Mouse (Mus musculus) heart, postnatal 10 days (tissue): ENCODE measurements around the gene Nav1. TPM values are rescaled to one million over a fixed set of nuclear protein-coding genes. Genes with fewer than 3 reads are reported as not detected.

Experiments
- DNase-seq, 2 experiments: peaks; one replicate each; pipeline ENCODE4 v3.0.0; 2021
- intact Hi-C: fragments of 180-260 bp; cut with DNase I; formaldehyde crosslinking; loops from one replicate; pipeline ENCODE4 v1.15.1; 2025
- total RNA-seq, 2 experiments: library from RNA; stranded (reverse); gene quantifications; 2 replicates each; pipeline ENCODE4 v1.2.3; 2021

Nav1 gene
- 10 to 100 TPM; 34.3 to 42.8 TPM for total RNA-seq

GRCm38 (mm10) chr1:135607019-135607418 is at the start of gene Nav1:
Nav1 (minus strand) TSS chr1:135607295.
- intact Hi-C loops = no loop called here
- DNase-seq = no peak

DNA sequence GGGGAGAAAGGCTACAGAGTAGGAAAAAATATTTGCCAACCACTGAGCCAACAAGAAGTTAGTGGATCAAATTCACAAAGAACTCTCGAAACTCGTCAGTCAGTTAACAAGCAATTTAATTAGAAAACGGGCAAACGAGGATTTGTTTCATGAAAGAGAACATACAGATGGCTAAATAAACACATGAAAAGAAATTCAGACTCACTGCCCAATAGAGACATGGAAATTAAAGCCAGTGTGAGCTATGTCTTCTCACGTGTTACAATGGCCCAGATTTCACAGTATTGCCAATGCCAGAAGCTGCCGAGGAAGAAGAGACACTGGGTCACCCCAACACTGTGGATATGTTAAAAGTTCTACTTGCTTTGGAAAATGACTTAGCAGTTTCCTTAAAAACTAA is 46.8 kb upstream of the Nav1 start:
- DNase-seq = no peak
- intact Hi-C loops = no loop called here

- no peak for DNase-seq
- intact Hi-C loops = no loop called here
Measured at GRCm38 (mm10) chr1:135645459-135646195, 38.5 kb upstream of the Nav1 start.

GRCm38 (mm10) chr1:135644110-135644509 is 37.0 kb upstream of the Nav1 start:
- peak; percentile 64 to 65 for DNase-seq
- intact Hi-C loops = no loop called here

- intact Hi-C loops = no loop called here
- DNase-seq = no peak
Measured at GRCm38 (mm10) chr1:135643691-135644090, 36.6 kb upstream of the Nav1 start.

DNA sequence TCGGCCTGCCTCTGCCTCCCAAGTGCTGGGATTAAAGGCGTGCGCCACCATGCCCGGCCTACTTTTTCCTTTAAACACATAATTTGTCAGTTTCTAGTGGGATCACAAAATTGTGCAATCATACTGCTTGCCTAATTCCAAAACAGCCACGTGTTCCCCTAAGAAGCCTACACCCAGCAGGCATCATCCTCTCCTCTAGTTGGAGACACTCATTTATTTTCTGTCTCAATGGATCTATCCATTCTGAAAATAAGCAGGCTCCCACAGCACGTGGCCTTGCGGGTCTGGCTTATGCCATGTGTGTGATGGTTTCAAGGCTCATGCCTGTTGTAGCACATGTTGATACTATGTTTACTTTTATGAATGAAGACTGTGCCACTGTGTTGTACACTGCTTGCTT is 32.8 kb upstream of the Nav1 start:
- intact Hi-C loops = loop anchor here (2.0 kb wide), 1 partner anchor 17 kb away; no protein-coding TSS in a partner anchor
- DNase-seq = no peak

GRCm38 (mm10) chr1:135639093-135639492 is 32.0 kb upstream of the Nav1 start:
- intact Hi-C loops = loop anchor here (2.0 kb wide), 1 partner anchor 18 kb away; no protein-coding TSS in a partner anchor
- DNase-seq = no peak

- DNase-seq = no peak
- intact Hi-C loops = loop anchor here (2.0 kb wide), 1 partner anchor 19 kb away; no protein-coding TSS in a partner anchor
Measured at GRCm38 (mm10) chr1:135637574-135638008, 30.5 kb upstream of the Nav1 start.

GRCm38 (mm10) chr1:135636111-135636511 is 29.0 kb upstream of the Nav1 start:
- DNase-seq = no peak
- intact Hi-C loops = no loop called here

DNA sequence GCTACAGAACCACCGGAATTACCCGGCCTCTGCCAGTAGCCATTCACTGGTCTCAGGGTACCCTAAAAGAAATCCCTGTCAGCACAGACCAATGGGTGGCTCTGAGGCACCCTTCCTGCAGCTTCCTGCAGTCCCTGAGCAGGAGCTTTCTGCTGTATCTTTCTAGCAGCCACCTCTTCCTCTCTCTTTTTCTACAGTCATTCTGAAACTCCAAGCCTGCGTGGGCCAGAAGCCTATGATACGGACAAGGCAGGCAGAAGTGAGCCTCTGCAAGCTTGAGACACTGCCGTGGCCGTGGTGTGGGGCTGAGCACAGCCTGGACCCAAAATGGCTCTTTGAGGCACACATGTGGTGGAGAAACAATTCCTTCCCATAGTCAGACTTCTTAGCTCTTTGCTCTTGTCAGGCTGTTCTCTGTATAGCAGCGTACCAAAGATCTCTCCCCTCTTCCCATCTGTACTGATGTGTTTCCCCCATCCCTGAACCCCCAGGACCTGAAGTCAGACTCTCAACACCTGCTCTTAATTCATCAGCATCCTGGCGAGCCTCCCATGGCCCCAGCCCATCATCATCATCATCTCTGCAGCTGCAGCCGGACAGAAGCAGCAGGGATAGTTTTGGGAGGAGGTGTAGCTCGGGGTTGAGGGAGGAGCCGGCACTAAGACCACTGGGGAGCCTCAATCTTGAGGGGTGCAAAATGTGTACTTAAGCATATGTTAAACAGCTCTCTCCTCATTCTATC is 28.4 kb upstream of the Nav1 start:
- intact Hi-C loops = no loop called here
- DNase-seq = no peak

DNA sequence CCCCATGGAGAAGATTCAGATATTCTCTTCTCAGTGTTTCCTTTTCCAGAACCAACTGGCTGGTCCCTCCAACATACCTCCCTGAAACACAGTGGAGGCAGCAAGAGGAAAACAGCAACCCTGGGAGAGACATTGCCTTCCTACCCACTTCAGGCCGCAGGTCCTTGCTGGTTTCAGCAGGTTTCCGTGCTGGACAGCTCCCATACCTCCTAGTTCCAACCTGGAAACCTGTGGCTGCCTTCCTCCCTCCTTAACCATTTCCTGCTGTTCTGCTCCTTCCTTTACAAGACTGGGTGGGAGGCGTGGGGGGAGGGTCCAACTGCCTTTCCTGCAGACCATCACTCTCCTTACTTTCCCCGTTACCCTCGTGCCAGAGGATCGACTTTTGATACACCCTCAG is 27.7 kb upstream of the Nav1 start:
- peak; percentile 57 to 72 for DNase-seq
- intact Hi-C loops = loop anchor here (5.0 kb wide), 1 partner anchor 33 kb away; no protein-coding TSS in a partner anchor

GRCm38 (mm10) chr1:135633884-135634283 is 26.8 kb upstream of the Nav1 start:
- no peak for DNase-seq
- intact Hi-C loops = loop anchor here (5.0 kb wide), 1 partner anchor 33 kb away; no protein-coding TSS in a partner anchor

DNA sequence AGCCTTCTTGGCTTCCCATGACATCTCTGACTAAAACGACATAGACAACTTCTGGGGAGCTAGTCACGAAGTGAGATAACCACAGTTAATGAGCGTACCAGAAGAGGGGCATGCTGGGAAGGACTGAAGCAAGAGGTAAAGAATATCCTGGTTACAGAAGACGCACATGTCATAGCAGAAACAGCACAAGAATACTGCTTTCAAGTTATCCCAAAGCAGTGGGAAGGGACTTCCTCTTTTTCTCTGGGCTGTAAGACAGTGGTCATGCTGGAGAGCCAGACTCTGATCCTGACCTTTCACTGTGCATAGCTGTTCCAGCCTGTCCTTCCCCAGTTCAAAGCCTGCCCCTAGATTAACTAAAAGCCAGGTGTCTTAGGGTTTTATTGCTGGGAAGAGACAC is 26.4 kb upstream of the Nav1 start:
- intact Hi-C loops = loop anchor here (5.0 kb wide), 1 partner anchor 34 kb away; no protein-coding TSS in a partner anchor
- DNase-seq = no peak

GRCm38 (mm10) chr1:135632199-135632598 is 25.1 kb upstream of the Nav1 start:
- intact Hi-C loops = loop anchor here (5.0 kb wide), 1 partner anchor 35 kb away; no protein-coding TSS in a partner anchor
- DNase-seq = no peak

DNA sequence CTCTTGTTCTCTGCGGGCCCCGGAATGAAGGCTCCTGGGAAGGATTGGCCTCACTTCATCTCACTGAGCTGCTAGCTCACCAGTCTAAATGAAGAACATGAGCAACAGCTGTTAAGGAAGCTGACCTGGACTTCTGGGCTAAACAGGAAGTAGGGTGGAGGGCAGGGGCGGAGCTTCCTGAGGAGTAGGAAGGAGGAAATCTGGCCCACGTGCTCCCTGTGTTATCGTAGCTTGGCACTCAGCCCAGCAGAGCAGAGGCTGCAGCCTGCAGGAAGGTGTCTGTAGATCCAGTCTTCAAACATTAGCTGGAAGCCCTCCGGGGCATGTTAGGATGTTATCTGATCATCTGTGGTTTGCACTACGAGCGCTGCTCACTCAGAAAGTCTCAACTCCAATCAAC is 24.4 kb upstream of the Nav1 start:
- peak; percentile 88 to 89 for DNase-seq
- intact Hi-C loops = loop anchor here (5.0 kb wide), 1 partner anchor 36 kb away; no protein-coding TSS in a partner anchor

GRCm38 (mm10) chr1:135629846-135630245 is 22.8 kb upstream of the Nav1 start:
- intact Hi-C loops = loop anchor here (5.0 kb wide), 1 partner anchor 37 kb away; no protein-coding TSS in a partner anchor
- DNase-seq = no peak

DNA sequence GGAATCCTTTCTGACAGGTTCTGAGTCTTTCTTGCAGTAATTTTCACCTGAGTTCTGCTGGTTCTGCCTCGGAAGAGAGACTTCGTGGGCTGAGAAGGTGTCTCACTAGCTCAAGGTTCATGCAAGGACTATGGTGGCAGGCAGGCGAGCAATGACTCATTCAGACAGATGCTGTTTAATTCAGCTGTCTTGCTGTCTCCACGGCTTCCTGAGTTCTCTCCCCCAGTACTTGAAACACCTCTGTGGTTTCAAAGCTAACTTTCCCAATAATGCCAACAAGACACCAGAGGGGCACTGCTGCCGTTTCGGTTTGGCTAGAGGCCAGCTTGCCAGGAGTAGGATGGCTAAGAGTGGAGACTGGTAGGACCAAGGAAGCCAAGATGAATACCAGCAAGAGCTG is 19.1 kb upstream of the Nav1 start:
- DNase-seq = no peak
- intact Hi-C loops = no loop called here

DNA sequence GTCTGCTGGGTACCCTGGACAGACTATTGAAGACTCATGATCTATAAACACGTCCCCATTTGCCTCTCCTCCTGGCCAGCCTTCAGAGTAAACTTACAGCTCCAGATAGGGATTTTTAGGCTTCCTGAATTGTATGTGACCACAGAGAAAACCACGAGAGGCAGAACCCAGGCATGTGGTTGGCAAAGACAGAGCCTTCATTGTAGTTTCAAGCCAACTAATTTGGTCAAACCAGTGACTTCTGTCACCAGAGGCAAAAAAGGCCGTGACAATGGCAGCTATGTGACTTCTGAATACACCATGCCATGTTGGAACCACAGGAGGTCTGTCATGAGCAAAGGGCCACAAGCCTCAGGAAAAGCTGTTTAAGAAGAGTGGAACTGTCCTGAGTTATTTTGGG is 18.6 kb upstream of the Nav1 start:
- DNase-seq = no peak
- intact Hi-C loops = no loop called here

- no peak for DNase-seq
- intact Hi-C loops = no loop called here
Measured at GRCm38 (mm10) chr1:135624646-135625045, 17.6 kb upstream of the Nav1 start.

GRCm38 (mm10) chr1:135623136-135623535 is 16.0 kb upstream of the Nav1 start:
- DNase-seq = no peak
- intact Hi-C loops = no loop called here

GRCm38 (mm10) chr1:135621307-135621706 is 14.2 kb upstream of the Nav1 start:
- DNase-seq = peak in 1 of 2 experiments; percentile 36
- intact Hi-C loops = no loop called here
